In genomic region chr2:32167819-32168218, GRCm38 (mm10) we compare ENCODE assay signal across 8 mouse cellular contexts. TPM values are rescaled to one million over a fixed set of nuclear protein-coding genes. Genes with fewer than 3 reads are reported as not detected.
DNase-seq lines count a peak whose midpoint lies in the region; ATAC-seq lines count a peak whose summit lies in the region.

No protein-coding gene starts in this region.

- 2% methylated on average over 7 of the region's 7 CpGs for WGBS in forebrain, embryonic 13.5 days
- WGBS in lung, embryonic 16.5 days, result 6% methylated on average over 7 of the region's 7 CpGs

- ATAC-seq in CD4-positive, CD25-positive, alpha-beta regulatory T cell, adult 4 months, result peak; percentile 68
- ATAC-seq in forebrain, embryonic 13.5 days, result peak; percentile 72
- ATAC-seq in lung, embryonic 16.5 days (ENCODE audit: low read depth), result peak; percentile 74
- peak; percentile 51; the same call in 1 of the 2 replicates for ATAC-seq in neutrophil, adult 5-6 weeks (ENCODE audit: extremely low read depth, insufficient number of reproducible peaks, low FRiP score, poor library complexity, severe bottlenecking)

- H3K27me3 ChIP-seq in forebrain, embryonic 13.5 days, result no peaks in the 10 kb centered on the region
- H3K27me3 ChIP-seq in lung, embryonic 16.5 days (ENCODE audit: control insufficient read depth, insufficient read depth, low read depth, low read length), result no peaks in the 10 kb centered on the region

- DNase-seq in adipocyte (ENCODE audit: low spot score), result peak; percentile 68
- peak; percentile 67 for DNase-seq in heart, postnatal 25 days (ENCODE audit: low spot score)
- peak; percentile 74 to 82 for DNase-seq in layer of hippocampus, adult 8-10 months (ENCODE audit: low spot score in 2 of 2)
- DNase-seq in urinary bladder, postnatal 4 days (ENCODE audit: low spot score in 2 of 2), result peak; percentile 55 to 68

- H3K9ac ChIP-seq in forebrain, embryonic 13.5 days, result peak overlapping the region; percentile 36
- peak overlapping the region; percentile 21; the same call in 1 of the 2 replicates for H3K9ac ChIP-seq in lung, embryonic 16.5 days (ENCODE audit: low read length)

- H3K27ac ChIP-seq in forebrain, embryonic 13.5 days, result peak overlapping the region; percentile 87
- peak overlapping the region; percentile 83 for H3K27ac ChIP-seq in lung, embryonic 16.5 days (ENCODE audit: low read length)

- no peaks in the 10 kb centered on the region for H3K9me3 ChIP-seq in forebrain, embryonic 13.5 days (replicated peaks)
- no peaks in the 10 kb centered on the region for H3K9me3 ChIP-seq in lung, embryonic 16.5 days (ENCODE audit: control insufficient read depth, low read length)

- peak overlapping the region; percentile 7 for H3K4me3 ChIP-seq in forebrain, embryonic 13.5 days
- H3K4me3 ChIP-seq in lung, embryonic 16.5 days (ENCODE audit: low read length), result 0 out of 2 replicates have a peak overlapping the region, but pooled peaks have one; percentile 4

- H3K4me2 ChIP-seq in forebrain, embryonic 13.5 days, result peak overlapping the region; percentile 52
- peak overlapping the region; percentile 37 for H3K4me2 ChIP-seq in lung, embryonic 16.5 days (ENCODE audit: low read depth, low read length)

- H3K36me3 ChIP-seq in forebrain, embryonic 13.5 days (ENCODE audit: poor library complexity, severe bottlenecking), result 0 out of 2 replicates have a peak, but pooled peaks cover under 1% of the 10 kb centered on the region
- H3K36me3 ChIP-seq in lung, embryonic 16.5 days (ENCODE audit: control insufficient read depth, insufficient read depth, low read length), result no peaks in the 10 kb centered on the region

- intact Hi-C loops in heart, postnatal 25 days (cut with DNase I), result no loop called here

- H3K4me1 ChIP-seq in forebrain, embryonic 13.5 days, result peaks cover 82% of the 10 kb centered on the region
- peaks cover 40% of the 10 kb centered on the region for H3K4me1 ChIP-seq in lung, embryonic 16.5 days (replicated peaks; ENCODE audit: control insufficient read depth, insufficient read depth, low read length)

RNA-seq across cellular contexts. Expression of gene Prrc2b, which starts 16.9 kb away (rescaled TPM):
- 10 to 100 TPM; 31.7 to 32.9 TPM for polyA plus RNA-seq in CD4-positive, CD25-positive, alpha-beta regulatory T cell, adult 4 months (2017; shearing (Covaris generic))
- polyA plus RNA-seq in forebrain, embryonic 13.5 days (2015; fragmentation: Nextera tagmentation; extraction: Ambion mirVana), result 53.0 and 57.4 TPM in 2 replicates
- total RNA-seq in heart, postnatal 25 days (2021), result 10 to 100 TPM; 79.0 to 89.8 TPM
- 100 to 1,000 TPM; 266 to 288 (median 278) TPM for total RNA-seq in layer of hippocampus, adult 8-10 months (2022)
- 24.7 and 26.9 TPM in 2 replicates for polyA plus RNA-seq in lung, embryonic 16.5 days (2015; fragmentation: Nextera tagmentation; extraction: Ambion mirVana)
- total RNA-seq in neutrophil, adult 5-6 weeks (2017), result 36.7 and 37.0 TPM in 2 replicates

Comparison
In these comparisons a context has a peak if more than half of its experiments do, and no peak if none do; other contexts are left out.
1. Peak in every context shown above with its lines: DNase-seq, ATAC-seq, H3K4me3 ChIP-seq and H3K27ac ChIP-seq.